Mouse (Mus musculus): ENCODE results near the gene Unc93a2. TPM values are rescaled to one million over a fixed set of nuclear protein-coding genes. Genes with fewer than 3 reads are reported as not detected.

Unc93a2 gene
- not detected in 2 replicates for polyA plus RNA-seq (2012; ENCODE audit: low replicate concordance)

DNA sequence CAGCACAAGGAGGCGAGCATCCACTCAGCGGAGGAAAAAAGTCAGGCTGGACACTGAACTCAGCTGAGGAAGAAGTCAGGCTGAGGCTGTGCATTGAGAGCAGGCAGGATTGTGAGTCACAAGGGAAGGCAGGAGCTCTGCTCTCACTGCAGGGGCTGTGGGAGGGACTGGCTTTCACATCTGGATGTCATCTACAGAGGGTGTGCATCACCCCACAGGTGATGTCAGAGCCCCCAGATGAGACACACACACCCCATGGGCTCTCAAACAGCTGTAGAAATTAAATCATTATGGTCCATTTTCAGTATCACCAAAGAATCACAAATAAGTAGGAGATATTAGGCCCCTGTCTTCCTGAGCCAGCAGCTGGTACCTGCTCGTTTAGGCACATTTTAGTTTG is at the start of gene Unc93a2:
Unc93a2 (minus strand) TSS at position 101 of the 400 bp plus-strand sequence.

DNA sequence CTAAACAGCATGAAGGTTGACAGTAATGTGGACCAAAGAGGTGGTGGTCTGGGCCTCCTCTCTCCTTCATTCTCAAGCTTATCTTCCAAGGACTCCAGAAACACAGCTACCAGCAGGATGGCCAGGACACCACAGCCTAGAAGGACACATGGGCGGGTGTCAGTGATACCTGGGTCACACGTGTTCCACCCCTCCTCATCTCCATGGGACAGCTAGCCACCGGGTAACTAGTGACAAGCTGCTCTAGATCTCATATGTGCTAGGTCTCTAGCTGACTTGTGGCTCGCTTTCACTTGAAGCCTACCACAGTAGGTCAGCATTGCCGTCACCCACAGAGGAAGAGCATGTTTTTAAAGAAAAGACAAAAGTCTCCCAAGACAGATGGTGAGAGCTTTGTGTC is 13.4 kb downstream of the Unc93a2 start, which contains the start of gene Gm49630:
Gm49630 (minus strand) TSS at position 101 of the 400 bp plus-strand sequence.

DNA sequence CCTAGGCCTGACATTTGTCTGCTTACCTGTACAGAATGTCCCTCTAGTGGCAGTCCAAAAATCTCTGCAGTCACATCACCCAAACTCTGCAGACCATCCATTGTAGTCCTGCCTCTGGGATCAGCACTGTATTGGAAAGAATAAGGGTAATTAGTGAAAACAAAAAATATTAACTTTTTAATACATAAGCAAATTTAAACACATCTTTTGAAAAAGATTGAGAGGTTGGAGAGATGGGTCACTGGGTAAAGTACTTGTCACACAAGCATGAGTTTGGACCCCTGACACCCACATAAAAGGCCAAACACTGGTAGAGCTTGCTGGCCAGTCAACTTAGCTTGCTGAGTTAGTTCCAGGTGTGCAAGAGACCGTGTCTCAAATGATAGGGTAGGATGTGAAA is 32.7 kb downstream of the Unc93a2 start, which contains the start of gene Ttll2:
Ttll2 (minus strand) TSS at position 101 of the 400 bp plus-strand sequence.

DNA sequence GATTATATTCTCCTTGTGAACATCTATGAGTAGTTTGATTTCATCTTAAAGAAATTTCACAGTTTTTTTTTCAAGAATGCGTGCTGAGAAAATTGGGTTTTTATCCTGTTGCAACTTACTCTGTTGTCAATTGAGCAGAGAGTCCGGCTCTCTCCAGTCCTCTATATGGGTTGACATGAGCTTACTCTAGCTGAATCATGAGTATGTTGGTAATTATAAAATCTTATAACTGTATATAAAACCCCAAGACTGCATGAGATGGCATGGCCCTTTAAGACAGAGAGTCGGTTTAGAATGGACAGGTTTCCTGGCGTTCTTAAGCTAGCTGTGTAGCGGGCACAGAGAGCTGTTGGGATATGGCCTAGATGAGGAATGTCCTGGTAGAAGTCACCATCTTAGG is 60.9 kb downstream of the Unc93a2 start, which contains the start of gene Tcp10a:
Tcp10a (plus strand) TSS at position 301 of the 400 bp plus-strand sequence.

Other genes with a start within 250 kb of the Unc93a2 start
- 0.49 and 1.5 TPM in 2 replicates for gene Rps6ka2, start 215.3 kb downstream of the Unc93a2 start, polyA plus RNA-seq (2012; ENCODE audit: low replicate concordance)
- not detected in 2 replicates for gene Tcp10a, start 60.8 kb downstream of the Unc93a2 start, polyA plus RNA-seq (2012; ENCODE audit: low replicate concordance)
- gene Ttll2, start 32.8 kb downstream of the Unc93a2 start, polyA plus RNA-seq (2012; ENCODE audit: low replicate concordance) = not detected in 2 replicates
- not detected in 2 replicates for gene Gm49630, start 13.5 kb downstream of the Unc93a2 start, polyA plus RNA-seq (2012; ENCODE audit: low replicate concordance)